Comparison of ENCODE assay signal across 8 mouse cellular contexts in genomic region chr9:72985250-72986220, GRCm38 (mm10). TPM values are rescaled to one million over a fixed set of nuclear protein-coding genes. Genes with fewer than 3 reads are reported as not detected.
DNase-seq lines count a peak whose midpoint lies in the region; ATAC-seq and TF ChIP-seq lines count a peak whose summit lies in the region.

Gene Ccpg1os (minus strand): TSS chr9:72985382.
Gene Ccpg1 (plus strand): TSS chr9:72985429.

- H3K4me3 ChIP-seq in CH12.LX (replicated peaks in 1 of 3; ENCODE audit: low read depth in 2 of 3, low read length in 2 of 3, poor library complexity in 1 of 3) = peak within 1 kb of the TSS; percentile 69 to 80 (median 72)
- peak within 1 kb of the TSS; percentile 86 for H3K4me3 ChIP-seq in forebrain, embryonic 11.5 days (ENCODE audit: low read depth, low read length)
- H3K4me3 ChIP-seq in heart, embryonic 16.5 days (ENCODE audit: low read length) = peak within 1 kb of the TSS; percentile 81
- peak within 1 kb of the TSS; percentile 93 for H3K4me3 ChIP-seq in liver, embryonic 15.5 days (replicated peaks)
- H3K4me3 ChIP-seq in neural tube, embryonic 12.5 days = peak within 1 kb of the TSS; percentile 77

- peak within 1 kb of the TSS; percentile 65 for H3K9ac ChIP-seq in CH12.LX (ENCODE audit: insufficient read depth, low read depth)
- H3K9ac ChIP-seq in forebrain, embryonic 11.5 days (ENCODE audit: low read length) = peak within 1 kb of the TSS; percentile 68
- peak within 1 kb of the TSS; percentile 77 for H3K9ac ChIP-seq in heart, embryonic 16.5 days (ENCODE audit: low read length)
- peak within 1 kb of the TSS; percentile 79 for H3K9ac ChIP-seq in liver, embryonic 15.5 days
- peak within 1 kb of the TSS; percentile 84 for H3K9ac ChIP-seq in neural tube, embryonic 12.5 days

- H3K27ac ChIP-seq in CH12.LX (ENCODE audit: insufficient read depth, low read depth) = no peak within 1 kb of the TSS
- H3K27ac ChIP-seq in forebrain, embryonic 11.5 days (ENCODE audit: low read depth, low read length) = peak within 1 kb of the TSS; percentile 41; the same call in 1 of the 2 replicates
- peak within 1 kb of the TSS; percentile 58 for H3K27ac ChIP-seq in heart, embryonic 16.5 days (ENCODE audit: low read length)
- peak within 1 kb of the TSS; percentile 88 for H3K27ac ChIP-seq in liver, embryonic 15.5 days (replicated peaks)
- peak within 1 kb of the TSS; percentile 66 for H3K27ac ChIP-seq in neural tube, embryonic 12.5 days

- peak within 1 kb of the TSS; percentile 95 for H3K4me2 ChIP-seq in CH12.LX (ENCODE audit: insufficient read depth, low read depth, poor library complexity, severe bottlenecking)
- peak within 1 kb of the TSS; percentile 96 for H3K4me2 ChIP-seq in forebrain, embryonic 11.5 days (ENCODE audit: low read depth, low read length, severe bottlenecking)
- H3K4me2 ChIP-seq in heart, embryonic 16.5 days (ENCODE audit: low read depth, low read length) = peak within 1 kb of the TSS; percentile 86
- H3K4me2 ChIP-seq in liver, embryonic 15.5 days = peak within 1 kb of the TSS; percentile 94
- peak within 1 kb of the TSS; percentile 87 for H3K4me2 ChIP-seq in neural tube, embryonic 12.5 days (replicated peaks)

- peak; percentile 100 for ATAC-seq in forebrain, embryonic 11.5 days (replicated peaks; ENCODE audit: low FRiP score)
- ATAC-seq in heart, embryonic 16.5 days (replicated peaks; ENCODE audit: extremely low read depth, insufficient read depth, low FRiP score) = peak; percentile 99
- peak; percentile 99 for ATAC-seq in liver, embryonic 15.5 days (ENCODE audit: insufficient read depth)
- peak; percentile 100 for ATAC-seq in neural tube, embryonic 12.5 days (ENCODE audit: low FRiP score, low read depth)

- peaks cover 3 to 23% of the 10 kb centered on the region in 2 experiments; a peak in 3 of 4 replicates for H3K4me1 ChIP-seq in CH12.LX (ENCODE audit: control insufficient read depth in 1 of 2, insufficient read depth in 2 of 2)
- H3K4me1 ChIP-seq in forebrain, embryonic 11.5 days (replicated peaks; ENCODE audit: control insufficient read depth, insufficient read depth, low read length) = peaks cover 3% of the 10 kb centered on the region; the same call in 1 of the 2 replicates
- peaks cover 9% of the 10 kb centered on the region for H3K4me1 ChIP-seq in heart, embryonic 16.5 days (ENCODE audit: control insufficient read depth, insufficient read depth, low read length)
- peaks cover 22% of the 10 kb centered on the region for H3K4me1 ChIP-seq in liver, embryonic 15.5 days (replicated peaks)
- peaks cover 15% of the 10 kb centered on the region for H3K4me1 ChIP-seq in neural tube, embryonic 12.5 days

- TF ChIP-seq EP300 in CH12.LX (IDR thresholded peaks at IDR 0.05; ENCODE audit: low read length) = no peak

- dilution Hi-C loops in CH12.LX (cut with MboI; ENCODE audit: extremely low pct_ligation_motif_present, extremely low pct_unique_long_range_greater_than_20kb, low sequenced_read_pairs) = no loop called here

- peaks cover 2% of the 10 kb centered on the region for H3K27me3 ChIP-seq in CH12.LX (replicated peaks)
- no peaks in the 10 kb centered on the region for H3K27me3 ChIP-seq in forebrain, embryonic 11.5 days (ENCODE audit: control insufficient read depth, insufficient read depth, low read length)
- no peaks in the 10 kb centered on the region for H3K27me3 ChIP-seq in heart, embryonic 16.5 days (ENCODE audit: control insufficient read depth, insufficient read depth, low read length)
- 0 out of 2 replicates have a peak, but pooled peaks cover 2% of the 10 kb centered on the region for H3K27me3 ChIP-seq in liver, embryonic 15.5 days
- no peaks in the 10 kb centered on the region for H3K27me3 ChIP-seq in neural tube, embryonic 12.5 days (replicated peaks)

- TF ChIP-seq POLR2A in CH12.LX (IDR thresholded peaks at IDR 0.05; ENCODE audit: low read depth, low read length) = peak; percentile 48

- no peak for TF ChIP-seq CTCF in CH12.LX (conservative IDR thresholded peaks at IDR 0.05 in 1 of 2, IDR thresholded peaks at IDR 0.05 in 1 of 2; ENCODE audit: low read depth in 2 of 2, low read length in 2 of 2)

- TF ChIP-seq RAD21 in CH12.LX (IDR thresholded peaks at IDR 0.05; ENCODE audit: low read depth, low read length) = no peak

- no peaks in the 10 kb centered on the region; the same call in 1 of the 2 replicates for H3K79me2 ChIP-seq in CH12.LX (replicated peaks; ENCODE audit: control insufficient read depth, extremely low read depth, insufficient read depth, poor library complexity, severe bottlenecking)

- H3K36me3 ChIP-seq in CH12.LX (replicated peaks in 1 of 2; ENCODE audit: control insufficient read depth in 1 of 2, insufficient read depth in 1 of 2, low read length in 1 of 2) = no peaks in the 10 kb centered on the region
- H3K36me3 ChIP-seq in forebrain, embryonic 11.5 days (ENCODE audit: control insufficient read depth, insufficient read depth, low read length) = no peaks in the 10 kb centered on the region
- H3K36me3 ChIP-seq in heart, embryonic 16.5 days (ENCODE audit: control insufficient read depth, insufficient read depth) = no peaks in the 10 kb centered on the region
- no peaks in the 10 kb centered on the region for H3K36me3 ChIP-seq in liver, embryonic 15.5 days (replicated peaks)
- no peaks in the 10 kb centered on the region for H3K36me3 ChIP-seq in neural tube, embryonic 12.5 days

- in situ Hi-C loops in CH12.LX (cut with MboI; ENCODE audit: low pct_ligation_motif_present, low pct_unique_long_range_greater_than_20kb, low sequenced_read_pairs) = no loop called here

- H3K9me3 ChIP-seq in CH12.LX (replicated peaks; ENCODE audit: low read length) = no peaks in the 10 kb centered on the region
- no peaks in the 10 kb centered on the region for H3K9me3 ChIP-seq in forebrain, embryonic 11.5 days (ENCODE audit: control insufficient read depth, low read length)
- H3K9me3 ChIP-seq in heart, embryonic 16.5 days (replicated peaks; ENCODE audit: control insufficient read depth, low read length) = no peaks in the 10 kb centered on the region
- no peaks in the 10 kb centered on the region for H3K9me3 ChIP-seq in liver, embryonic 15.5 days (replicated peaks)
- no peaks in the 10 kb centered on the region for H3K9me3 ChIP-seq in neural tube, embryonic 12.5 days

- DNase-seq in CH12.LX (ENCODE audit: extremely low read depth) = peak; percentile 97
- DNase-seq in c-Kit-positive CD71-positive TER-119-negative erythroid progenitor cells, embryonic 14.5 days (ENCODE audit: low read depth) = peak; percentile 90
- DNase-seq in forebrain, embryonic 11.5 days (ENCODE audit: low spot score) = peak; percentile 98
- peak; percentile 98 for DNase-seq in kidney, postnatal 36 days
- DNase-seq in telencephalon, adult 2 months (ENCODE audit: low read depth, low spot score) = peak; percentile 99

- WGBS in forebrain, embryonic 11.5 days = under 1% methylated on average over 86 of the region's 88 CpGs
- under 1% methylated on average over 88 of the region's 88 CpGs for WGBS in heart, embryonic 16.5 days
- under 1% methylated on average over 88 of the region's 88 CpGs for WGBS in liver, embryonic 15.5 days (ENCODE audit: insufficient replicate concordance)
- WGBS in neural tube, embryonic 12.5 days = under 1% methylated on average over 88 of the region's 88 CpGs

TF ChIP-seq in CH12.LX, 34 proteins besides CTCF, POLR2A, EP300 and RAD21:
- TF ChIP-seq MXI1 (IDR thresholded peaks at IDR 0.05; ENCODE audit: low read depth, low read length) = peak; percentile 95
- TF ChIP-seq ELF1 (IDR thresholded peaks at IDR 0.05; ENCODE audit: low read depth, low read length) = peak; percentile 94
- TF ChIP-seq NRF1 (IDR thresholded peaks at IDR 0.05; ENCODE audit: low read depth, low read length) = peak; percentile 61
- no peak for TF ChIP-seq RCOR1 (conservative IDR thresholded peaks at IDR 0.05; ENCODE audit: low read depth, low read length)
- TF ChIP-seq JUND (conservative IDR thresholded peaks at IDR 0.05; ENCODE audit: low read depth, low read length) = no peak
- TF ChIP-seq HCFC1 (IDR thresholded peaks at IDR 0.05; ENCODE audit: low read depth, low read length) = peak; percentile 100
- TF ChIP-seq KAT2A (IDR thresholded peaks at IDR 0.05; ENCODE audit: insufficient replicate concordance, low read length) = peak; percentile 98
- TF ChIP-seq BHLHE40 (IDR thresholded peaks at IDR 0.05; ENCODE audit: low read depth, low read length) = peak; percentile 45
- peak; percentile 98 for TF ChIP-seq SIN3A (IDR thresholded peaks at IDR 0.05; ENCODE audit: low read length)
- TF ChIP-seq CHD1 (IDR thresholded peaks at IDR 0.05; ENCODE audit: low read depth, low read length) = no peak
- peak; percentile 42; the same call in 1 of the 2 replicates for TF ChIP-seq MYC (IDR thresholded peaks at IDR 0.05; ENCODE audit: low read depth, low read length)
- peak; percentile 88; the same call in 1 of the 2 replicates for TF ChIP-seq GABPA (IDR thresholded peaks at IDR 0.05; ENCODE audit: insufficient replicate concordance, low read depth, low read length)
- TF ChIP-seq MAX (IDR thresholded peaks at IDR 0.05; ENCODE audit: low read length) = peak; percentile 77

RNA-seq across cellular contexts. Expression of gene Ccpg1os, which starts in this region (rescaled TPM):
- total RNA-seq in CH12.LX (2012; rRNA removed) (4.0 and 7.3 TPM in 2 replicates), CH12.LX (2014; rRNA removed) (9.2 and 12.6 TPM in 2 replicates)
- polyA plus RNA-seq in CH12.LX (2012; ENCODE audit: insufficient read length, low read depth) = 4.0 and 5.2 TPM in 2 replicates
- 17.6 and 18.7 TPM in 2 replicates for polyA plus RNA-seq in forebrain, embryonic 11.5 days (2014; fragmentation: Nextera tagmentation; extraction: Ambion mirVana)
- polyA plus RNA-seq in heart, embryonic 16.5 days (2015; fragmentation: Nextera tagmentation; extraction: Ambion mirVana) = 16.2 and 16.4 TPM in 2 replicates
- 2.4 and 2.5 TPM in 2 replicates for polyA plus RNA-seq in liver, embryonic 15.5 days (2015; fragmentation: Nextera tagmentation; extraction: Ambion mirVana)
- 21.6 and 25.9 TPM in 2 replicates for polyA plus RNA-seq in neural tube, embryonic 12.5 days (2016; fragmentation: Nextera tagmentation; extraction: Ambion mirVana)

RNA-seq across cellular contexts. Expression of gene Ccpg1, which starts in this region (rescaled TPM):
- 3.6 and 5.2 TPM in 2 replicates for total RNA-seq in CH12.LX (2012; rRNA removed)
- total RNA-seq in CH12.LX (2014; rRNA removed) = 5.7 and 6.2 TPM in 2 replicates
- polyA plus RNA-seq in CH12.LX (2012; ENCODE audit: insufficient read length, low read depth) = 15.4 and 18.3 TPM in 2 replicates
- 19.6 and 20.4 TPM in 2 replicates for polyA plus RNA-seq in forebrain, embryonic 11.5 days (2014; fragmentation: Nextera tagmentation; extraction: Ambion mirVana)
- polyA plus RNA-seq in heart, embryonic 16.5 days (2015; fragmentation: Nextera tagmentation; extraction: Ambion mirVana) = 30.0 and 35.8 TPM in 2 replicates
- 11.4 and 11.8 TPM in 2 replicates for polyA plus RNA-seq in liver, embryonic 15.5 days (2015; fragmentation: Nextera tagmentation; extraction: Ambion mirVana)
- 33.3 and 35.5 TPM in 2 replicates for polyA plus RNA-seq in neural tube, embryonic 12.5 days (2016; fragmentation: Nextera tagmentation; extraction: Ambion mirVana)
